Mouse (Mus musculus): ENCODE results near the gene Tmem238l. TPM values are rescaled to one million over a fixed set of nuclear protein-coding genes. Genes with fewer than 3 reads are reported as not detected.

Tmem238l gene
- polyA plus RNA-seq, 1 experiment from 2014 or later, result not detected

- no peak overlapping the region for H3K9ac ChIP-seq (ENCODE audit: low read depth, low read length)
- no peak overlapping the region for H3K4me3 ChIP-seq (ENCODE audit: low read depth, low read length)
- H3K9me3 ChIP-seq (ENCODE audit: control insufficient read depth, low read length), result no peaks in the 10 kb centered on the region
- H3K27me3 ChIP-seq (replicated peaks; ENCODE audit: control insufficient read depth, insufficient read depth, low read length), result no peaks in the 10 kb centered on the region
- H3K4me1 ChIP-seq (replicated peaks; ENCODE audit: control insufficient read depth, insufficient read depth, low read length), result no peaks in the 10 kb centered on the region
- H3K27ac ChIP-seq (ENCODE audit: low read depth, low read length), result no peak overlapping the region
- 69% methylated on average over 7 of the region's 7 CpGs for WGBS
- H3K36me3 ChIP-seq (ENCODE audit: control insufficient read depth, insufficient read depth, low read length), result no peaks in the 10 kb centered on the region
- H3K4me2 ChIP-seq, result no peak overlapping the region
- DNase-seq (ENCODE audit: low spot score) (no peak), ATAC-seq (replicated peaks; ENCODE audit: low FRiP score) (no peak)
These were observed 21.8 kb upstream of the Tmem238l start for GRCm38 (mm10) chr11:66934428-66935173.

DNA sequence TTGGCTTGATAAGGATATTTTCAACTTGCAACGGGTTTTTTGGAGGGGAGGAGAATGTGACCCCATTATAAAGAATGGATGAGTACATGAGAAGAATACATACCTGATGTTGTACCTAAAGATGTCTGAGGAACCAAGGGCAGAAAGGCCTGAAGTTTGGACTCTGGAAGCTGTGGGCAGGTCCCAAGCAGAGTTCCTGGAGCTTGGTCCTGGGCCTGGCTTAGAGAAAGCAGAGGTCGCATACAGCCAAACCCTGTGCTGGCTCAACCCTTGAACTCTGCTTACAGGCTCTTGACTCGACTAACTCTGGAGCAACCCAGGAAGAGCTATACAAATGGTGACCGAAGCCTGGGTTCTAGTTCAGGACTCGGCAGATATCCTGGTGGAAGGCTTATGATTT is 14.4 kb upstream of the Tmem238l start:
- Histone ChIP-seq H3K4me1 (replicated peaks; ENCODE audit: control insufficient read depth, insufficient read depth, low read length) (no peaks in the 10 kb centered on the region), H3K36me3 (ENCODE audit: control insufficient read depth, insufficient read depth, low read length) (no peaks in the 10 kb centered on the region), H3K4me2 (no peak overlapping the region), H3K27ac (ENCODE audit: low read depth, low read length) (no peak overlapping the region), H3K4me3 (ENCODE audit: low read depth, low read length) (no peak overlapping the region), H3K27me3 (replicated peaks; ENCODE audit: control insufficient read depth, insufficient read depth, low read length) (no peaks in the 10 kb centered on the region), H3K9ac (ENCODE audit: low read depth, low read length) (no peak overlapping the region), H3K9me3 (ENCODE audit: control insufficient read depth, low read length) (no peaks in the 10 kb centered on the region)
- ATAC-seq (replicated peaks; ENCODE audit: low FRiP score) (no peak), DNase-seq (ENCODE audit: low spot score) (no peak)
- 79% methylated on average over 5 of the region's 5 CpGs for WGBS

- no peak overlapping the region for H3K4me3 ChIP-seq (ENCODE audit: low read depth, low read length)
- H3K9me3 ChIP-seq (ENCODE audit: control insufficient read depth, low read length), result no peaks in the 10 kb centered on the region
- H3K4me1 ChIP-seq (replicated peaks; ENCODE audit: control insufficient read depth, insufficient read depth, low read length), result no peaks in the 10 kb centered on the region
- H3K4me2 ChIP-seq, result no peak overlapping the region
- H3K9ac ChIP-seq (ENCODE audit: low read depth, low read length), result no peak overlapping the region
- H3K27me3 ChIP-seq (replicated peaks; ENCODE audit: control insufficient read depth, insufficient read depth, low read length), result no peaks in the 10 kb centered on the region
- no peak overlapping the region for H3K27ac ChIP-seq (ENCODE audit: low read depth, low read length)
- ATAC-seq (replicated peaks; ENCODE audit: low FRiP score) (no peak), DNase-seq (ENCODE audit: low spot score) (no peak)
- WGBS, result 57% methylated on average over 2 of the region's 2 CpGs
- no peaks in the 10 kb centered on the region for H3K36me3 ChIP-seq (ENCODE audit: control insufficient read depth, insufficient read depth, low read length)
These were observed 11.1 kb upstream of the Tmem238l start for GRCm38 (mm10) chr11:66945224-66945767.

DNA sequence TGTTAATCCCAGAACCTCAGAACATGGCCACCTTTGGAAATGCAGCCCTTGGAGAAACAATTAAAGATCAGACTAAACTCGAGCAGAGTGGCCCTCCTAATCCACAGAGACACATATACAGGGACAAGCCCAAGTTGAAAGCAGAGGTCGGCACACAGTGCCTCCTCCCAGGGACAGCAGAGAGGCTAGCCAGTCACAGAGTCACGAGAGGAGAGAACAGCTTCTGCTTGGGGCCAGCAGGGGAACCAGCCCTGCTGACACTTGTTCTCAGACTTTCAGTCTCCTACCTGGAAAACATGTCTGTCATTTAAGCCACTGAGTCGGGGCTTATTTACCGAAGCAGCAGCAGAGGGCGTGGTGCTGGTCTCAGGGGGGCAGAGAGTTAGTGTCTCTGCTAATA is 9.9 kb upstream of the Tmem238l start:
- 68% methylated on average over 6 of the region's 6 CpGs for WGBS
- Histone ChIP-seq H3K36me3 (ENCODE audit: control insufficient read depth, insufficient read depth, low read length) (no peaks in the 10 kb centered on the region), H3K27ac (ENCODE audit: low read depth, low read length) (no peak overlapping the region), H3K4me3 (ENCODE audit: low read depth, low read length) (no peak overlapping the region), H3K4me1 (replicated peaks; ENCODE audit: control insufficient read depth, insufficient read depth, low read length) (no peaks in the 10 kb centered on the region), H3K4me2 (no peak overlapping the region), H3K9me3 (ENCODE audit: control insufficient read depth, low read length) (no peaks in the 10 kb centered on the region), H3K9ac (ENCODE audit: low read depth, low read length) (no peak overlapping the region), H3K27me3 (replicated peaks; ENCODE audit: control insufficient read depth, insufficient read depth, low read length) (no peaks in the 10 kb centered on the region)
- ATAC-seq (replicated peaks; ENCODE audit: low FRiP score) (no peak), DNase-seq (ENCODE audit: low spot score) (no peak)

- Histone ChIP-seq H3K27me3 (replicated peaks; ENCODE audit: control insufficient read depth, insufficient read depth, low read length) (no peaks in the 10 kb centered on the region), H3K4me1 (replicated peaks; ENCODE audit: control insufficient read depth, insufficient read depth, low read length) (no peaks in the 10 kb centered on the region), H3K27ac (ENCODE audit: low read depth, low read length) (no peak overlapping the region), H3K4me2 (no peak overlapping the region), H3K9ac (ENCODE audit: low read depth, low read length) (no peak overlapping the region), H3K9me3 (ENCODE audit: control insufficient read depth, low read length) (no peaks in the 10 kb centered on the region), H3K4me3 (ENCODE audit: low read depth, low read length) (no peak overlapping the region), H3K36me3 (ENCODE audit: control insufficient read depth, insufficient read depth, low read length) (no peaks in the 10 kb centered on the region)
- WGBS, result 74% methylated on average over 6 of the region's 6 CpGs
- DNase-seq (ENCODE audit: low spot score), result no peak
- ATAC-seq (replicated peaks; ENCODE audit: low FRiP score), result no peak
These were observed 9.5 kb upstream of the Tmem238l start for GRCm38 (mm10) chr11:66946922-66947321.

GRCm38 (mm10) chr11:66960797-66961196 is 4.4 kb downstream of the Tmem238l start:
- no peaks in the 10 kb centered on the region for H3K36me3 ChIP-seq (ENCODE audit: control insufficient read depth, insufficient read depth, low read length)
- H3K27me3 ChIP-seq (replicated peaks; ENCODE audit: control insufficient read depth, insufficient read depth, low read length), result no peaks in the 10 kb centered on the region
- ATAC-seq (replicated peaks; ENCODE audit: low FRiP score) (no peak), DNase-seq (ENCODE audit: low spot score) (no peak)
- H3K9ac ChIP-seq (ENCODE audit: low read depth, low read length), result no peak overlapping the region
- H3K27ac ChIP-seq (ENCODE audit: low read depth, low read length), result no peak overlapping the region
- no peaks in the 10 kb centered on the region for H3K9me3 ChIP-seq (ENCODE audit: control insufficient read depth, low read length)
- H3K4me2 ChIP-seq, result no peak overlapping the region
- 63% methylated on average over 1 of the region's 1 CpGs for WGBS
- H3K4me1 ChIP-seq (replicated peaks; ENCODE audit: control insufficient read depth, insufficient read depth, low read length), result no peaks in the 10 kb centered on the region
- no peak overlapping the region for H3K4me3 ChIP-seq (ENCODE audit: low read depth, low read length)

- no peak for ATAC-seq (replicated peaks; ENCODE audit: low FRiP score)
- Histone ChIP-seq H3K4me1 (replicated peaks; ENCODE audit: control insufficient read depth, insufficient read depth, low read length) (no peaks in the 10 kb centered on the region), H3K4me3 (ENCODE audit: low read depth, low read length) (no peak overlapping the region), H3K27me3 (replicated peaks; ENCODE audit: control insufficient read depth, insufficient read depth, low read length) (no peaks in the 10 kb centered on the region), H3K9me3 (ENCODE audit: control insufficient read depth, low read length) (no peaks in the 10 kb centered on the region), H3K4me2 (no peak overlapping the region), H3K27ac (ENCODE audit: low read depth, low read length) (no peak overlapping the region), H3K9ac (ENCODE audit: low read depth, low read length) (no peak overlapping the region), H3K36me3 (ENCODE audit: control insufficient read depth, insufficient read depth, low read length) (no peaks in the 10 kb centered on the region)
- 76% methylated on average over 12 of the region's 12 CpGs for WGBS
- DNase-seq (ENCODE audit: low spot score), result no peak
These were observed 5.2 kb downstream of the Tmem238l start for GRCm38 (mm10) chr11:66961447-66962176.

GRCm38 (mm10) chr11:66963462-66963861 is 7.0 kb downstream of the Tmem238l start:
- no peaks in the 10 kb centered on the region for H3K27me3 ChIP-seq (replicated peaks; ENCODE audit: control insufficient read depth, insufficient read depth, low read length)
- no peaks in the 10 kb centered on the region for H3K4me1 ChIP-seq (replicated peaks; ENCODE audit: control insufficient read depth, insufficient read depth, low read length)
- 72% methylated on average over 1 of the region's 1 CpGs for WGBS
- no peak for ATAC-seq (replicated peaks; ENCODE audit: low FRiP score)
- H3K9me3 ChIP-seq (ENCODE audit: control insufficient read depth, low read length), result no peaks in the 10 kb centered on the region
- no peaks in the 10 kb centered on the region for H3K36me3 ChIP-seq (ENCODE audit: control insufficient read depth, insufficient read depth, low read length)
- H3K4me2 ChIP-seq, result no peak overlapping the region
- no peak overlapping the region for H3K27ac ChIP-seq (ENCODE audit: low read depth, low read length)
- no peak for DNase-seq (ENCODE audit: low spot score)
- no peak overlapping the region for H3K9ac ChIP-seq (ENCODE audit: low read depth, low read length)
- H3K4me3 ChIP-seq (ENCODE audit: low read depth, low read length), result no peak overlapping the region

Measured in liver, embryonic 11.5 days (tissue).